Mouse (Mus musculus): ENCODE results near the gene Tmem60. TPM values are rescaled to one million over a fixed set of nuclear protein-coding genes. Genes with fewer than 3 reads are reported as not detected.

The Tmem60 gene
- polyA plus RNA-seq, 1 experiment: 14.5 TPM

DNA sequence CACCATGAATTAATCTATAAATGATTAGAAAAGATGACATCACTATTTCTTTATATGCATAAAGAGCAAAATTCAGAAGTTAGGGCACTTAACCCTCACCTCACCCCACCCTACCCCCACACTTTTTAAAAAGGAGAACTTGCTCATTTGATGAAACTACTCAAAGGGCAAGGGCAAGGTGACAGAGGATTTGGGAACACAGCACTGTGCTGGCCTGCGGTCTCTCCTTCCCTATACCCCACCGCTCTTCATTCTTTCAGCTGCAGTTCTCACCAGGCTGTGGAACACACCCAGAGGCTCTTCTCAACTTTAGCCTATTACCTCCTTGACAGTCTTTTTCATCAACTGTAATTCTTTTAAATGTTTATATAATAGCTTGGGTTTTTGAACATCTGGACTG lies 35.0 kb upstream of the Tmem60 start:
- Histone ChIP-seq H3K27me3 (ENCODE audit: control insufficient read depth, insufficient read depth, insufficient read length) (no peaks in the 10 kb centered on the region), H3K4me3 (no peak overlapping the region), H3K36me3 (ENCODE audit: control insufficient read depth, insufficient read depth) (no peaks in the 10 kb centered on the region), H3K79me2 (ENCODE audit: control insufficient read depth, insufficient read depth) (no peaks in the 10 kb centered on the region), H3K4me2 (ENCODE audit: low read depth) (no peak overlapping the region), H3ac (ENCODE audit: control insufficient read depth, insufficient read length) (no peak overlapping the region)
- TF ChIP-seq USF1 (IDR thresholded peaks at IDR 0.05; ENCODE audit: low read depth) (no peak), POLR2A (IDR thresholded peaks at IDR 0.05; ENCODE audit: insufficient read length, low read depth) (no peak), POLR2AphosphoS2 (IDR thresholded peaks at IDR 0.05; ENCODE audit: insufficient read length, low read depth) (no peak), SRF (IDR thresholded peaks at IDR 0.05; ENCODE audit: control insufficient read depth, insufficient read length, low read depth) (no peak), MYOG (IDR thresholded peaks at IDR 0.05; ENCODE audit: control insufficient read depth in 1 of 3, insufficient read depth in 1 of 3, insufficient read length in 2 of 3, low read depth in 2 of 3) (no peak), REST (IDR thresholded peaks at IDR 0.05; ENCODE audit: insufficient read depth, insufficient read length) (no peak), MAX (IDR thresholded peaks at IDR 0.05; ENCODE audit: low read depth) (no peak), TCF12 (IDR thresholded peaks at IDR 0.05; ENCODE audit: insufficient read depth, poor library complexity, severe bottlenecking) (no peak), MYOD1 (IDR thresholded peaks at IDR 0.05; ENCODE audit: control insufficient read depth in 1 of 3, insufficient read length in 2 of 3, low read depth in 2 of 3) (no peak), TCF3 (IDR thresholded peaks at IDR 0.05; ENCODE audit: insufficient read length, low read depth) (no peak), E2F4 (IDR thresholded peaks at IDR 0.05; ENCODE audit: insufficient read depth) (no peak), CEBPB (IDR thresholded peaks at IDR 0.05; ENCODE audit: insufficient read depth, poor library complexity, severe bottlenecking) (no peak)

DNA sequence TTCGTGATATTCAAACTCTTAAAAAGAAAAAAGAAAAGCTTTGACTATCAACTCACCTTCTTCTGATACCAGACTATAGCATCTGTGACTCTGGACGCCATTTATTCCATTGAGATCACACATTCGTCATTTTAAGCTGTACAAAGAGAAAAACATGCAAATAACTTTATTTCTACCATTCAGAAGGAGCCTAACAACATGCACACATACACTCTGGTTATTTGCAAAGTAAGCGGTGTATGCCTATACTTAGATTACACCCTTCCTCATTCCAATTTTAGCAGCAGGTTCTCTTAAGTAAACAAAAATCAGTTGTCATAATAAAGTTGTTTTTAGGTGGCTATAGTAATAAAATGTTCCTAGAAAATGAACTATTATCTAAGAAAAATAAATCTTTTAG lies 26.9 kb upstream of the Tmem60 start:
- Histone ChIP-seq H3K4me2 (ENCODE audit: low read depth) (no peak overlapping the region), H3ac (ENCODE audit: control insufficient read depth, insufficient read length) (no peak overlapping the region), H3K4me3 (no peak overlapping the region), H3K79me2 (ENCODE audit: control insufficient read depth, insufficient read depth) (no peaks in the 10 kb centered on the region), H3K27me3 (ENCODE audit: control insufficient read depth, insufficient read depth, insufficient read length) (no peaks in the 10 kb centered on the region), H3K36me3 (ENCODE audit: control insufficient read depth, insufficient read depth) (peaks cover 3% of the 10 kb centered on the region)
- TF ChIP-seq POLR2AphosphoS2 (IDR thresholded peaks at IDR 0.05; ENCODE audit: insufficient read length, low read depth) (no peak), REST (IDR thresholded peaks at IDR 0.05; ENCODE audit: insufficient read depth, insufficient read length) (no peak), TCF3 (IDR thresholded peaks at IDR 0.05; ENCODE audit: insufficient read length, low read depth) (no peak), MYOG (IDR thresholded peaks at IDR 0.05; ENCODE audit: control insufficient read depth in 1 of 3, insufficient read depth in 1 of 3, insufficient read length in 2 of 3, low read depth in 2 of 3) (no peak), SRF (IDR thresholded peaks at IDR 0.05; ENCODE audit: control insufficient read depth, insufficient read length, low read depth) (no peak), MAX (IDR thresholded peaks at IDR 0.05; ENCODE audit: low read depth) (no peak), POLR2A (IDR thresholded peaks at IDR 0.05; ENCODE audit: insufficient read length, low read depth) (no peak), MYOD1 (IDR thresholded peaks at IDR 0.05; ENCODE audit: control insufficient read depth in 1 of 3, insufficient read length in 2 of 3, low read depth in 2 of 3) (no peak), E2F4 (IDR thresholded peaks at IDR 0.05; ENCODE audit: insufficient read depth) (no peak), TCF12 (IDR thresholded peaks at IDR 0.05; ENCODE audit: insufficient read depth, poor library complexity, severe bottlenecking) (no peak), USF1 (IDR thresholded peaks at IDR 0.05; ENCODE audit: low read depth) (no peak), CEBPB (IDR thresholded peaks at IDR 0.05; ENCODE audit: insufficient read depth, poor library complexity, severe bottlenecking) (no peak)

DNA sequence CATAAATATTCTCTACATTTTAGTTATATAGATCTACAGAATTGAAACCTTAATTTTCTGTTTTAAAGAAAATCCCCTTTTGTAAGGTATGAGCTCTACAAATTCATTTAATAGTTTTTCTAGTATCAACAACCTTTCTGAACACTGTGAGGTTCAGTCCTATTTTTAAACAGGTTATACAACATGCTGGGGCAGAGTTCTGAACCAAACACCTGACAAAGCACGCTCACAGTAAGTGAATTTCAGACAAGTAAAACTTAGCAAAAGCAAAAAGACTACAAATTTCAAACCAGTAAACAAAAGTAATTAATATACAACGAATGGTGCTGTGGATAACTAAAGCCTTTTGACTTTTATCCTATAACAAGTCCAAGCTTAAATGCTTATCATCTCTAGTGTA lies 23.6 kb upstream of the Tmem60 start:
- Histone ChIP-seq H3K27me3 (ENCODE audit: control insufficient read depth, insufficient read depth, insufficient read length) (no peaks in the 10 kb centered on the region), H3K36me3 (ENCODE audit: control insufficient read depth, insufficient read depth) (peaks cover 3% of the 10 kb centered on the region), H3K4me2 (ENCODE audit: low read depth) (no peak overlapping the region), H3K79me2 (ENCODE audit: control insufficient read depth, insufficient read depth) (no peaks in the 10 kb centered on the region), H3ac (ENCODE audit: control insufficient read depth, insufficient read length) (no peak overlapping the region), H3K4me3 (no peak overlapping the region)
- no peak for TF ChIP-seq SRF (IDR thresholded peaks at IDR 0.05; ENCODE audit: control insufficient read depth, insufficient read length, low read depth)
- no peak for TF ChIP-seq TCF3 (IDR thresholded peaks at IDR 0.05; ENCODE audit: insufficient read length, low read depth)
- no peak for TF ChIP-seq REST (IDR thresholded peaks at IDR 0.05; ENCODE audit: insufficient read depth, insufficient read length)
- no peak for TF ChIP-seq TCF12 (IDR thresholded peaks at IDR 0.05; ENCODE audit: insufficient read depth, poor library complexity, severe bottlenecking)
- TF ChIP-seq POLR2A (IDR thresholded peaks at IDR 0.05; ENCODE audit: insufficient read length, low read depth): no peak
- TF ChIP-seq POLR2AphosphoS2 (IDR thresholded peaks at IDR 0.05; ENCODE audit: insufficient read length, low read depth): no peak
- TF ChIP-seq USF1 (IDR thresholded peaks at IDR 0.05; ENCODE audit: low read depth): no peak
- no peak for TF ChIP-seq MAX (IDR thresholded peaks at IDR 0.05; ENCODE audit: low read depth)
- TF ChIP-seq E2F4 (IDR thresholded peaks at IDR 0.05; ENCODE audit: insufficient read depth): no peak
- no peak for TF ChIP-seq MYOG (IDR thresholded peaks at IDR 0.05; ENCODE audit: control insufficient read depth in 1 of 3, insufficient read depth in 1 of 3, insufficient read length in 2 of 3, low read depth in 2 of 3)
- TF ChIP-seq MYOD1 (IDR thresholded peaks at IDR 0.05; ENCODE audit: control insufficient read depth in 1 of 3, insufficient read length in 2 of 3, low read depth in 2 of 3): no peak
- no peak for TF ChIP-seq CEBPB (IDR thresholded peaks at IDR 0.05; ENCODE audit: insufficient read depth, poor library complexity, severe bottlenecking)

DNA sequence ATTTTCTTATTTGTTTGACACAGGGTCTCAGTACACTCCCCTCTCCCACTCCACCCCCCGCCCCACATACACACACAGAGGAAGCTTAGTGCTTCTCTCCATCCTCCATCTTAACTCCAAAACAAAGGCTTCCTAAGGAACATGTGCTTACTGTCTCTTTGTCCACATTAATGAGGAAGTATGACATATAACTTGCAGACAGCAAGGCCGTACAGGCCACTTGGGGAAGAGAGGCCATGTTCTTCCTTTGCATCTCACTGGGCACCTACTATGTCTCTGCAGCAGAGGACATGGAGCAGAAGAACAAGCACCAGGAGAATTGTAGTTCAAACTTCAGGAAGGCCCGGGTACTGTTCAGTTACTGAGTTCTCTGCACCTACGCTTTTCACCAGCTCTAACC lies 21.4 kb upstream of the Tmem60 start:
- no peaks in the 10 kb centered on the region for H3K79me2 ChIP-seq (ENCODE audit: control insufficient read depth, insufficient read depth)
- H3ac ChIP-seq (ENCODE audit: control insufficient read depth, insufficient read length): no peak overlapping the region
- no peak overlapping the region for H3K4me2 ChIP-seq (ENCODE audit: low read depth)
- H3K36me3 ChIP-seq (ENCODE audit: control insufficient read depth, insufficient read depth): peaks cover 3% of the 10 kb centered on the region
- no peaks in the 10 kb centered on the region for H3K27me3 ChIP-seq (ENCODE audit: control insufficient read depth, insufficient read depth, insufficient read length)
- no peak overlapping the region for H3K4me3 ChIP-seq
- TF ChIP-seq TCF3 (IDR thresholded peaks at IDR 0.05; ENCODE audit: insufficient read length, low read depth): no peak
- no peak for TF ChIP-seq POLR2AphosphoS2 (IDR thresholded peaks at IDR 0.05; ENCODE audit: insufficient read length, low read depth)
- TF ChIP-seq CEBPB (IDR thresholded peaks at IDR 0.05; ENCODE audit: insufficient read depth, poor library complexity, severe bottlenecking): no peak
- TF ChIP-seq USF1 (IDR thresholded peaks at IDR 0.05; ENCODE audit: low read depth): no peak
- TF ChIP-seq MAX (IDR thresholded peaks at IDR 0.05; ENCODE audit: low read depth): no peak
- TF ChIP-seq POLR2A (IDR thresholded peaks at IDR 0.05; ENCODE audit: insufficient read length, low read depth): no peak
- TF ChIP-seq TCF12 (IDR thresholded peaks at IDR 0.05; ENCODE audit: insufficient read depth, poor library complexity, severe bottlenecking): no peak
- no peak for TF ChIP-seq E2F4 (IDR thresholded peaks at IDR 0.05; ENCODE audit: insufficient read depth)
- no peak for TF ChIP-seq REST (IDR thresholded peaks at IDR 0.05; ENCODE audit: insufficient read depth, insufficient read length)
- TF ChIP-seq SRF (IDR thresholded peaks at IDR 0.05; ENCODE audit: control insufficient read depth, insufficient read length, low read depth): no peak

All from myocyte (in vitro differentiated cells).